Mouse (Mus musculus): ENCODE measurements at regions not wholly inside any gene's neighbourhood (a gene's known extent, or its start where the extent isn't known, plus 50 kb on each side); places are given as distances from the start of the nearest gene placed in this dataset.

GRCm38 (mm10) chr3:147749442-147749841, 897.3 kb downstream of the Ttll7 start:
- TF ChIP-seq FLI1 (IDR thresholded peaks at IDR 0.05; ENCODE audit: low read length), result no peak
- no peak for TF ChIP-seq GATA1 (IDR thresholded peaks at IDR 0.05; ENCODE audit: borderline replicate concordance, low read length)

Data from megakaryocyte, embryonic 14.5 days (primary cell).